Mouse (Mus musculus): ENCODE results near the gene Trim65. TPM values are rescaled to one million over a fixed set of nuclear protein-coding genes. Genes with fewer than 3 reads are reported as not detected.
A peak's percentile ranks its signal among the peaks of the same experiment; 100 is the strongest.

Gene Trim65
- polyA plus RNA-seq, 1 experiment from 2014 or later, result 2.1 TPM

- WGBS, result 25% methylated on average over 14 of the region's 14 CpGs
- Histone ChIP-seq H3K4me3 (replicated peaks) (peak overlapping the region; percentile 11; the same call in 1 of the 2 replicates), H3K4me1 (replicated peaks) (peaks cover 68% of the 10 kb centered on the region), H3K4me2 (peak overlapping the region; percentile 61), H3K27me3 (peaks cover 71% of the 10 kb centered on the region), H3K9me3 (no peaks in the 10 kb centered on the region), H3K36me3 (no peaks in the 10 kb centered on the region), H3K9ac (replicated peaks) (no peak overlapping the region), H3K27ac (no peak overlapping the region)
- no peak for ATAC-seq (ENCODE audit: insufficient number of reproducible peaks, insufficient read depth, low FRiP score, low TSS enrichment, low read depth)
Observed at GRCm38 (mm10) chr11:116106963-116107776, 23.8 kb downstream of the Trim65 start.

- Histone ChIP-seq H3K27me3 (peaks cover 63% of the 10 kb centered on the region), H3K4me3 (replicated peaks) (peak overlapping the region; percentile 11; the same call in 1 of the 2 replicates), H3K9ac (replicated peaks) (0 out of 2 replicates have a peak overlapping the region, but pooled peaks have one; percentile 18), H3K4me2 (peak overlapping the region; percentile 61), H3K4me1 (replicated peaks) (peaks cover 76% of the 10 kb centered on the region), H3K9me3 (no peaks in the 10 kb centered on the region), H3K36me3 (no peaks in the 10 kb centered on the region), H3K27ac (no peak overlapping the region)
- 21% methylated on average over 32 of the region's 32 CpGs for WGBS
- ATAC-seq (ENCODE audit: insufficient number of reproducible peaks, insufficient read depth, low FRiP score, low TSS enrichment, low read depth), result peak; percentile 20; the same call in 1 of the 2 replicates
Observed at GRCm38 (mm10) chr11:116106154-116106962, 24.6 kb downstream of the Trim65 start.

GRCm38 (mm10) chr11:116105065-116105464, 25.9 kb downstream of the Trim65 start:
- WGBS, result 85% methylated on average over 2 of the region's 2 CpGs
- H3K27ac ChIP-seq, result no peak overlapping the region

GRCm38 (mm10) chr11:116104006-116104646, 26.8 kb downstream of the Trim65 start:
- peak overlapping the region; percentile 31 for H3K4me2 ChIP-seq
- H3K4me1 ChIP-seq (replicated peaks), result peaks cover 72% of the 10 kb centered on the region
- peak overlapping the region; percentile 83 for H3K27ac ChIP-seq
- H3K36me3 ChIP-seq, result no peaks in the 10 kb centered on the region
- H3K27me3 ChIP-seq, result peaks cover 41% of the 10 kb centered on the region
- WGBS, result 41% methylated on average over 14 of the region's 14 CpGs
- H3K4me3 ChIP-seq (replicated peaks), result no peak overlapping the region
- peak; percentile 27; the same call in 1 of the 2 replicates for ATAC-seq (ENCODE audit: insufficient number of reproducible peaks, insufficient read depth, low FRiP score, low TSS enrichment, low read depth)
- peak overlapping the region; percentile 19; the same call in 1 of the 2 replicates for H3K9ac ChIP-seq (replicated peaks)
- H3K9me3 ChIP-seq, result no peaks in the 10 kb centered on the region

More at GRCm38 (mm10) chr11:116105065-116105464, 25.9 kb downstream of the Trim65 start:
- peaks cover 50% of the 10 kb centered on the region for H3K27me3 ChIP-seq
- ATAC-seq (ENCODE audit: insufficient number of reproducible peaks, insufficient read depth, low FRiP score, low TSS enrichment, low read depth), result no peak
- no peak overlapping the region for H3K4me2 ChIP-seq
- H3K9me3 ChIP-seq, result no peaks in the 10 kb centered on the region
- no peak overlapping the region for H3K4me3 ChIP-seq (replicated peaks)
- no peak overlapping the region for H3K9ac ChIP-seq (replicated peaks)
- H3K4me1 ChIP-seq (replicated peaks), result peaks cover 82% of the 10 kb centered on the region
- no peaks in the 10 kb centered on the region for H3K36me3 ChIP-seq

GRCm38 (mm10) chr11:116103572-116103971, 27.4 kb downstream of the Trim65 start:
- WGBS, result 79% methylated on average over 12 of the region's 12 CpGs
- Histone ChIP-seq H3K36me3 (no peaks in the 10 kb centered on the region), H3K27me3 (peaks cover 35% of the 10 kb centered on the region), H3K9ac (replicated peaks) (no peak overlapping the region; the same call in 1 of the 2 replicates), H3K4me3 (replicated peaks) (no peak overlapping the region), H3K4me2 (0 out of 2 replicates have a peak overlapping the region, but pooled peaks have one; percentile 31), H3K9me3 (no peaks in the 10 kb centered on the region), H3K4me1 (replicated peaks) (peaks cover 67% of the 10 kb centered on the region), H3K27ac (peak overlapping the region; percentile 83)
- ATAC-seq (ENCODE audit: insufficient number of reproducible peaks, insufficient read depth, low FRiP score, low TSS enrichment, low read depth), result no peak

- ATAC-seq (ENCODE audit: insufficient number of reproducible peaks, insufficient read depth, low FRiP score, low TSS enrichment, low read depth), result no peak
- no peaks in the 10 kb centered on the region for H3K9me3 ChIP-seq
- H3K4me1 ChIP-seq (replicated peaks), result peaks cover 57% of the 10 kb centered on the region
- peak overlapping the region; percentile 87 for H3K27ac ChIP-seq
- peaks cover 24% of the 10 kb centered on the region for H3K27me3 ChIP-seq
- H3K36me3 ChIP-seq, result no peaks in the 10 kb centered on the region
- WGBS, result 57% methylated on average over 3 of the region's 4 CpGs
- no peak overlapping the region for H3K4me2 ChIP-seq
- no peak overlapping the region for H3K9ac ChIP-seq (replicated peaks)
- no peak overlapping the region for H3K4me3 ChIP-seq (replicated peaks)
Observed at GRCm38 (mm10) chr11:116102472-116102871, 28.5 kb downstream of the Trim65 start.

GRCm38 (mm10) chr11:116101931-116102381, 29.0 kb downstream of the Trim65 start:
- no peak overlapping the region for H3K4me3 ChIP-seq (replicated peaks)
- H3K27ac ChIP-seq, result peak overlapping the region; percentile 87
- 49% methylated on average over 11 of the region's 11 CpGs for WGBS

GRCm38 (mm10) chr11:116100839-116101238, 30.1 kb downstream of the Trim65 start:
- Histone ChIP-seq H3K4me1 (replicated peaks) (peaks cover 41% of the 10 kb centered on the region), H3K27me3 (peaks cover 8% of the 10 kb centered on the region), H3K27ac (peak overlapping the region; percentile 87; the same call in 1 of the 2 replicates), H3K9me3 (peaks cover 7% of the 10 kb centered on the region; the same call in 1 of the 2 replicates), H3K4me3 (replicated peaks) (no peak overlapping the region), H3K36me3 (no peaks in the 10 kb centered on the region), H3K9ac (replicated peaks) (no peak overlapping the region), H3K4me2 (no peak overlapping the region)
- WGBS, result 81% methylated on average over 7 of the region's 7 CpGs
- ATAC-seq (ENCODE audit: insufficient number of reproducible peaks, insufficient read depth, low FRiP score, low TSS enrichment, low read depth), result no peak

More at GRCm38 (mm10) chr11:116101931-116102381, 29.0 kb downstream of the Trim65 start:
- Histone ChIP-seq H3K4me2 (no peak overlapping the region), H3K27me3 (peaks cover 19% of the 10 kb centered on the region), H3K36me3 (no peaks in the 10 kb centered on the region), H3K9ac (replicated peaks) (peak overlapping the region; percentile 42), H3K4me1 (replicated peaks) (peaks cover 52% of the 10 kb centered on the region), H3K9me3 (peaks cover 2% of the 10 kb centered on the region; the same call in 1 of the 2 replicates)
- ATAC-seq (ENCODE audit: insufficient number of reproducible peaks, insufficient read depth, low FRiP score, low TSS enrichment, low read depth), result no peak

GRCm38 (mm10) chr11:116100385-116100784, 30.5 kb downstream of the Trim65 start:
- H3K4me1 ChIP-seq (replicated peaks), result peaks cover 39% of the 10 kb centered on the region
- 0 out of 2 replicates have a peak overlapping the region, but pooled peaks have one; percentile 87 for H3K27ac ChIP-seq
- 74% methylated on average over 6 of the region's 6 CpGs for WGBS
- H3K36me3 ChIP-seq, result no peaks in the 10 kb centered on the region
- ATAC-seq (ENCODE audit: insufficient number of reproducible peaks, insufficient read depth, low FRiP score, low TSS enrichment, low read depth), result no peak
- H3K9me3 ChIP-seq, result peaks cover 7% of the 10 kb centered on the region; the same call in 1 of the 2 replicates
- H3K9ac ChIP-seq (replicated peaks), result no peak overlapping the region
- H3K27me3 ChIP-seq, result peaks cover 4% of the 10 kb centered on the region; the same call in 1 of the 2 replicates
- no peak overlapping the region for H3K4me3 ChIP-seq (replicated peaks)
- no peak overlapping the region for H3K4me2 ChIP-seq

GRCm38 (mm10) chr11:116099462-116099861, 31.5 kb downstream of the Trim65 start:
- Histone ChIP-seq H3K9me3 (peaks cover 7% of the 10 kb centered on the region; the same call in 1 of the 2 replicates), H3K4me1 (replicated peaks) (peaks cover 36% of the 10 kb centered on the region), H3K27ac (no peak overlapping the region), H3K27me3 (no peaks in the 10 kb centered on the region), H3K4me3 (replicated peaks) (no peak overlapping the region), H3K4me2 (no peak overlapping the region), H3K36me3 (no peaks in the 10 kb centered on the region), H3K9ac (replicated peaks) (no peak overlapping the region)
- ATAC-seq (ENCODE audit: insufficient number of reproducible peaks, insufficient read depth, low FRiP score, low TSS enrichment, low read depth), result no peak
- 85% methylated on average over 6 of the region's 6 CpGs for WGBS

Data from limb, embryonic 12.5 days (tissue).